Mouse (Mus musculus): ENCODE results near the gene Sat2. TPM values are rescaled to one million over a fixed set of nuclear protein-coding genes. Genes with fewer than 3 reads are reported as not detected.
A peak's percentile ranks its signal among the peaks of the same experiment; 100 is the strongest.

Gene Sat2
- total RNA-seq, 2 experiments from 2014 or later = 12.7 to 15.2 TPM

DNA sequence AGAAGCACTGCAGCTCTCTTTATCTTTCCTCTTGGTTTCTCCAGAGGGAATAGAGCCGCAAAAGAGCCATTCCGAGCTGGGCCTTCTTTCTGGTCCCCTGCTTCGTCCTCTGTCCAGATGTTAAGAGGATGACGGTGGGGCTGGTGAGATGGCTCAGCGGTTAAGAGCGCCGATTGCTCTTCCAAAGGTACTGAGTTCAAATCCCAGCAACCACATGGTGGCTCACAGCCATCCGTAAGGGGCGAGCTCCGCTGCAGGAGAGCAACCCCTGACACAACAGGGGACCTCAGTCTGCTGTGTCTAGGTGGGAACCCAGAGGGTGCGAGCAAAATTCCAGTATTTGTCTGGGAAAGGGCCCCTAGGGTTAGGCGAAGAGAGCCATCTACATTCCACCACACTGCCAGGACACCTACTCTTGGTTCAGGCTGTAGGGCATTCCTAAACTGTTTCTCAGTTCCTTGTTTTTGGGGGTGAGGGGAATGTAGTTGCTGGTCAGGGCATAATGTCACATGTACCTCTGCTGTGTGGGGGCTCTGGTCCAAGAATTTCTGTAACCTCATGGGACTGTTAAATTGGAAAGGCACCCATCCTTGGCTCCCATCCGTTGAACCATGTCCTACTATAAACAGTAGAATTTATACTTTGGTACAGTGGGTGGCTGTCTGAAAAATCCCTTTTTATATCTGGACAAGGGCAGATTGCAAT is 41.3 kb downstream of the Sat2 start:
- no peak for DNase-seq (ENCODE audit: extremely low spot score in 1 of 2, low spot score in 2 of 2)
- intact Hi-C loops (cut with DNase I) = no loop called here

DNA sequence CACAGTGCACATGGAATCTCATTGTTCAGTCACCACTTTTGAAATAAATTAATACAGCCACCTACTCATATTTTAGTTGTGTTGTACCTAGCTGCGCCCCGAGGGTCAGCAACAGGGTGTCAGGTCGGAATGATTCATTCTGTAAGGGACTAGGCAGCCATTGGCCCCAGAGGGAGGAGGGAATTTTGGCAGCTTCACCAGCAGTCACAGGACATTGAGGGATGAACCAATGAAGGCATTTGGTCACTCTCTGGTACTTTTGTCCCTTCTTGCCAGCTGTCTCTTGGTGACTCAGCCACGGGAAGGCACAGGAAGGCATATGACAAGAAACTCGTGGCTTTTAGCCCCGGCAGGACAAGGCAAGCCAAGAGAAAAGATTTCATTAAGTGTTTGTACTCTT is 42.0 kb downstream of the Sat2 start:
- intact Hi-C loops (cut with DNase I) = no loop called here
- no peak for DNase-seq (ENCODE audit: extremely low spot score in 1 of 2, low spot score in 2 of 2)

DNA sequence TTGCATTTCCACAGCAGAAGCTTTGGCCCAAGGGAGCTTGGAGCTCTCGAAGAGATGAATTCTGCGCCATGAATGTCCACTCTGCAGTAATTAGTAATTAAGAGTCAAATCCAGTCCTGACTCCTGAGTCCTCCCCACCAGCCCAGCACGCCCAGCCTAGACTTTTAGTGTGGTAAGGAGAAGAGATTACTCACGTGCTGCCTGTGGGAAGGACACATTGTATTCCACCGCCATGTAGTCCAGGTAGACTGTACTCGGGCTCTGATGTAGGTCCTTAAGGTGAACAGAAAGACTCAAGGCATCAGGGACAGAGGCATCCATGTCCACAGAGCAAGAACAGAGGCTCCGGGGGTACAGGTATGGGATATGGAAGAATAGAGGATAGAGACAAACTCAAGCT is 43.0 kb downstream of the Sat2 start:
- no peak for DNase-seq (ENCODE audit: extremely low spot score in 1 of 2, low spot score in 2 of 2)
- intact Hi-C loops (cut with DNase I) = no loop called here

DNA sequence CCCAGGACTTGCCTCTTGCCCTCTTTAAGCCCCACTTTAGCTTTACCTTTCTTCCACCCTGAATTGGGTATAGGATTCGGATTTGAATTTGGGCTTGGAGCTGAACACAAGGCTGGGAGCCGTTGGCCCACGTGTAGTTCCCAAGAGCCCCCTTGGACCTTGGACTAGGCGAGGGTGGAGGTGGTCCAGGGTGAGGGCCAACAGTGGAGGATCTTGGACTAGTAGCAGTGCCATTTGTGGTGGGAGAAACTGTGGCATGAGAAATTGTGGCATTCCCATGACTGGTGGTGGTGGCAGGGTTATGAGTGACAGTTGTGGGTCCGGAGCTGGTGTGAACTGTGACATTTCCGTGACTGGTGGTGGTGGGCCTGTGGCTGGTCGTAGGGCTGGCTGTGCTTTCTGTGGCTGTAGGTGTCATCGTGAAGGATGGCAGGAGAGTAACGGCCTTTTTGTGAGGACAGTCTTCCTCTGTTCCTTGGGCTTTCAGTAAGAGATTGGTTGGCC is 43.7 kb downstream of the Sat2 start:
- DNase-seq (ENCODE audit: extremely low spot score in 1 of 2, low spot score in 2 of 2) = no peak
- intact Hi-C loops (cut with DNase I) = no loop called here

DNA sequence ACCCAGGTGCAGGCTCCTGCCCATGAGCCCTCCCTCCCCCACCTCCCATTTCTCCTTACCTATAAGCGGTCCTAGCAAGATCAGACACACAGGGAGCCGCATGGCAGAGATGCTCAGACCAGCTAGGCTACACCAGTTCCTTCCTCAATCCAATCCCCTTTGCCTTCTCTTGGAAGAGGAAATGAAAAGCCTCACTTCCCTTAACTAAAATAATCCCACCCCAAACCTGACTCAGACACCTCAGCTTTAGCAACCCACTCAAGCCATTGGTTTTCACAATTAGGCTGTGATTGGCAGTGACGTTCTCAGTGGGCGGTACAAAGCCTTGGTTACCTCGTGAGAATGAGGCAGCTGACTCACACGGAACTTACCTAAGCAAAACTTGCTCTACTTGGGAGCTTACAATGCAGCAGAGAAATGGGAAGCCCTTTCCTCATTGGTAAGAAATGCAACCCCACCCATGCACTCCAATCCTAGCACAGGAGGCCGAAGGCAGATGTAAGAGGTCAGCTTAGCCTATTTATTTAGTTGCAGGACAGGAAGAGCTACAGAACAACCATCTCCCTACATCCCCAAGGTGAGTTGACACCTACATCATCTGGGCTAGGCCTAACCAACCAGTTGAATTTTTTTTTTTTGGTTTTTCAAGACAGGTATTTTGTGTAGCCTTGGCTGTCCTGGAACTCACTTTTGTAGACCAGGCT is 44.3 kb downstream of the Sat2 start, which contains the start of gene Cd68:
Gene Cd68 (minus strand): TSS at position 193 of the 704 bp plus-strand sequence.
- DNase-seq (ENCODE audit: extremely low spot score in 1 of 2, low spot score in 2 of 2) = peak in 1 of 2 experiments; percentile 68
- intact Hi-C loops (cut with DNase I) = no loop called here

DNA sequence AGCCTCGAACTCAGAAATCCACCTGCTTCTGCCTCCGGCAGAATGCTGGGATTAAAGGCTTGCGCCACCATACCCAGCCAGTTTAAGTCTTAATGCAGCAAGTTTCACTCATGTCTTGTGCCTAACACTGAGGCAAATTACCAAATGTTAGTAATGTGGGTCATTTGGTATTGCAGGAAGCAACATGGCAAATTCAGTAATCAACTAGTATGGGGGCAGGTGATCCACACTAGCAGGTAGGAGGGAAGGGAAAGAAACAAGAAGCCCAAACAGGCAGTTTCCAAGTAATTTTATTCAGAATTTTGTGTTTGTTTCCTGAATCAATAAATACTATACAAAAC is 44.8 kb downstream of the Sat2 start:
- intact Hi-C loops (cut with DNase I) = no loop called here
- no peak for DNase-seq (ENCODE audit: extremely low spot score in 1 of 2, low spot score in 2 of 2)

- intact Hi-C loops (cut with DNase I) = no loop called here
- peak; percentile 92 to 97 for DNase-seq (ENCODE audit: extremely low spot score in 1 of 2, low spot score in 2 of 2)
These were observed 49.2 kb downstream of the Sat2 start for GRCm38 (mm10) chr11:69670786-69671725.

GRCm38 (mm10) chr11:69671726-69672124 is 49.9 kb downstream of the Sat2 start:
- intact Hi-C loops (cut with DNase I) = no loop called here
- DNase-seq (ENCODE audit: extremely low spot score in 1 of 2, low spot score in 2 of 2) = no peak

DNA sequence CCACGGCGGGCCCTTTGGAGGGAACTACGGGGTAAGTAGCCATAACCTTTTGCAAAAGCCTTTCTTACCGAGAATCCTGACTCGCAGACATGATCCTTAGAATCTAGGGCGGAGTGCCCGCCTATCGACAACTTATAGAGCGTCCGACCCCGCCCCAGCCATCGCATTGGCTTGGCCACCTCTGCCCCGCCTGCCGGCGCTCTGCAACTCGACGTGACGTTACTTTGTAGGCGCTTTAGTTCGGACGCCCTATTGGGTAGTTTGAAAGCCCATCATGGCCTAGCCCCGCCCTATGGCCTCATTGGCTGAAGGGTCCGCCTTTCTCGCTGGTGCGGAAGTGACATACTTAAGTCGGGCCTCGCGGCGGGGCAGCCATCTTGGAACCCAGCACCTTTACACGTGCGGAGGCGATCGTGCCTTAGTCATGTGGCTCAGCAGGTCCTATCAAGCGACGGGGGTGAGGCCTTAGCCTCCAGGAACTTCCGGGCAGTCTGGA is 50.4 kb downstream of the Sat2 start, which contains the start of gene Eif4a1:
Gene Eif4a1 (minus strand): TSS at position 213 of the 496 bp plus-strand sequence.
- intact Hi-C loops (cut with DNase I) = no loop called here
- peak; percentile 99 to 100 for DNase-seq (ENCODE audit: extremely low spot score in 1 of 2, low spot score in 2 of 2)

Small RNA genes within 50 kb of the gene (microRNA-seq; reads per million reads assigned to microRNA genes)
- gene Mir1934 = 4.6 reads per million, percentile 16 among the genes with 10 or more reads in this experiment
- not detected for gene Mir467f

Other genes starting within 250 kb of the Sat2 start
- 10 to 100 TPM; 84.2 to 85.7 TPM for gene Naa38, start 226.5 kb upstream of the Sat2 start, total RNA-seq (2021)
- gene Cyb5d1, start 226.4 kb upstream of the Sat2 start, total RNA-seq (2021) = 10 to 100 TPM; 37.9 to 39.8 TPM
- 1 to 10 TPM; 2.8 to 3.0 TPM for gene Tmem88, start 223.8 kb upstream of the Sat2 start, total RNA-seq (2021)
- 10 to 100 TPM; 42.7 to 43.9 TPM for gene Kdm6b, start 208.3 kb upstream of the Sat2 start, total RNA-seq (2021)
- gene Dnah2, start 72.9 kb upstream of the Sat2 start, total RNA-seq (2021) = 1 to 10 TPM; 4.2 to 5.7 TPM
- gene Efnb3, start 61.8 kb upstream of the Sat2 start, total RNA-seq (2021) = 100 to 1,000 TPM; 147 to 154 TPM
- gene Wrap53, start 41.8 kb upstream of the Sat2 start, total RNA-seq (2021) = 1 to 10 TPM; 6.3 to 7.6 TPM
- gene Trp53, start 41.7 kb upstream of the Sat2 start, total RNA-seq (2021) = 10 to 100 TPM; 20.5 to 26.1 TPM
- 100 to 1,000 TPM; 395 to 416 TPM for gene Atp1b2, start 16.1 kb upstream of the Sat2 start, total RNA-seq (2021)
- gene Shbg, start 4.1 kb upstream of the Sat2 start, total RNA-seq (2021) = not detected
- gene Fxr2, start 11.0 kb downstream of the Sat2 start, total RNA-seq (2021) = 10 to 100 TPM; 92.0 to 99.4 TPM
- gene Sox15, start 33.3 kb downstream of the Sat2 start, total RNA-seq (2021) = not detected
- 10 to 100 TPM; 87.3 to 95.6 TPM for gene Mpdu1, start 40.6 kb downstream of the Sat2 start, total RNA-seq (2021)
- 10 to 100 TPM; 11.6 to 12.2 TPM for gene Cd68, start 44.1 kb downstream of the Sat2 start, total RNA-seq (2021)
- 100 to 1,000 TPM; 455 to 466 TPM for gene Eif4a1, start 50.4 kb downstream of the Sat2 start, total RNA-seq (2021)
- 100 to 1,000 TPM in 1 of 2 experiments, 10 to 100 TPM in 1; 96.9 to 103 TPM for gene Senp3, start 60.1 kb downstream of the Sat2 start, total RNA-seq (2021)
- 1 to 10 TPM in 1 of 2 experiments, under 1 TPM in 1; 0.39 to 1.6 TPM for gene Tnfsf13, start 63.8 kb downstream of the Sat2 start, total RNA-seq (2021)
- 1 to 10 TPM; 7.4 TPM for gene Tnfsf12, start 73.8 kb downstream of the Sat2 start, total RNA-seq (2021)
- 1 to 10 TPM in 1 of 2 experiments, under 1 TPM in 1; 0.81 to 1.5 TPM for gene Tnfsfm13, start 74.1 kb downstream of the Sat2 start, total RNA-seq (2021)
- gene Polr2a, start 136.6 kb downstream of the Sat2 start, total RNA-seq (2021) = 10 to 100 TPM; 52.1 to 52.9 TPM
- not detected for gene Slc35g3, start 139.9 kb downstream of the Sat2 start, total RNA-seq (2021)
- gene Zbtb4, start 143.9 kb downstream of the Sat2 start, total RNA-seq (2021) = 10 to 100 TPM; 57.1 to 67.6 TPM
- 1 to 10 TPM in 1 of 2 experiments, under 1 TPM in 1; 0.95 to 1.2 TPM for gene Chrnb1, start 173.9 kb downstream of the Sat2 start, total RNA-seq (2021)
- 10 to 100 TPM; 20.0 to 21.5 TPM for gene Fgf11, start 179.8 kb downstream of the Sat2 start, total RNA-seq (2021)
- not detected for gene Tmem102, start 183.6 kb downstream of the Sat2 start, total RNA-seq (2021)
- not detected for gene Gm39566, start 193.3 kb downstream of the Sat2 start, total RNA-seq (2021)
- gene Spem2, start 196.4 kb downstream of the Sat2 start, total RNA-seq (2021) = not detected
- gene Spem1, start 200.2 kb downstream of the Sat2 start, total RNA-seq (2021) = under 1 TPM; 0.45 to 0.57 TPM
- gene Nlgn2, start 215.8 kb downstream of the Sat2 start, total RNA-seq (2021) = 100 to 1,000 TPM; 268 to 274 TPM
- gene Tmem256, start 216.5 kb downstream of the Sat2 start, total RNA-seq (2021) = 100 to 1,000 TPM; 151 to 159 TPM
- gene Plscr3, start 224.4 kb downstream of the Sat2 start, total RNA-seq (2021) = 10 to 100 TPM; 28.4 to 32.2 TPM
- under 1 TPM; 0.11 to 0.14 TPM for gene Tnk1, start 236.7 kb downstream of the Sat2 start, total RNA-seq (2021)

Data from left cerebral cortex, postnatal 10 days (tissue).